Mouse (Mus musculus) liver, adult 2 months (tissue): ENCODE measurements around the gene Slc13a5.

ENCODE experiments used
- CTCF ChIP-seq: fragments of 200-500 bp; IDR thresholded peaks from 2 replicates; pipeline ENCODE4 v1.5.1; 2011; ENCODE audit warnings: low read depth, low read length, control low read depth
- POLR2A ChIP-seq: fragments of 200-500 bp; IDR thresholded peaks from 2 replicates; pipeline ENCODE4 v1.6.1; 2011; ENCODE audit warnings: low read length, control low read depth; ENCODE audit not compliant: insufficient read depth; ENCODE audit errors: extremely low read depth

GRCm38 (mm10) chr11:72314151-72314895 lies 47.3 kb upstream of the Slc13a5 start, which contains the start of gene Fbxo39:
- TF ChIP-seq CTCF (no peak), POLR2A (no peak)
